Mouse (Mus musculus): ENCODE results near the gene Defb22.
A peak's percentile ranks its signal among the peaks of the same experiment; 100 is the strongest.

The Defb22 gene

DNA sequence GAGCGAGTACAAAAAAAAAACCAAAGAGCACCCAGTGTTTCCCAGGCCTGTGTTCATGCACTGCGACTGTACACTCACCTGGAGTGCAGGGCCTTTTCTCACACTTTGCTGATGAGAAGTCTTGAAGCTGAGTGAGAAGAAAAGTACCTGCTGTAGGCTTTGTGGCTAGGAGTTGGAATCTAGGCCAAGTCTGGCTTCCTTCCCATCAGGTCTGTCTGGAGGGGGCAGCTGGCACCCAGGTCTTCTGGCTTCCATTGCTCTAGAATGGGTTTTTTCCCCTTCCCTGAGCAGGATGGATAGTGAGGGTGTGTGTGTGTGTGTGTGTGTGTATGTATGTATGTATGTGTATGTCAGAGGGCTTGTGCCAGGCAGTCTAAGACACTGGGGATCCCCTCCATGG, 50.1 kb downstream of the Defb22 start:
- DNase-seq (ENCODE audit: low spot score in 2 of 2), result no peak

DNA sequence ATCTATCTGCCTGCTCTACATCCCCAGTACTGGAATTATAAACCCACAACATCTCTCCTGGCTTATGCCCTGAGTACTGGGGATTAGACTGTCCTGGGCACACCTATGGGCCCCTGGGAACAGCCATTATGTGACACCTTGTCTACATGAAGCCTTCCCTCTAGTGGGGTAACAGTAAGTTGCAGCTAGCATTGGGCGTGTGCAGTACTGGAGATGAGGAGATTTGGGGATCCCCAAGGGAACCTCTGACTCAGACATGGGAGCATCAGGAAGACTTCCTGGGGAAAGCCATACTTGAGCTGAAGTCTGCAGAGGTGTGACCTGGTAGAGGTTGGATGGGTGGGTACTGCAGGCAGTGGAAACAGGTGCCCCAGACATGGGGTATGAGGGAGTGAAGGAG, 51.0 kb downstream of the Defb22 start:
- DNase-seq (ENCODE audit: low spot score in 2 of 2), result no peak

DNA sequence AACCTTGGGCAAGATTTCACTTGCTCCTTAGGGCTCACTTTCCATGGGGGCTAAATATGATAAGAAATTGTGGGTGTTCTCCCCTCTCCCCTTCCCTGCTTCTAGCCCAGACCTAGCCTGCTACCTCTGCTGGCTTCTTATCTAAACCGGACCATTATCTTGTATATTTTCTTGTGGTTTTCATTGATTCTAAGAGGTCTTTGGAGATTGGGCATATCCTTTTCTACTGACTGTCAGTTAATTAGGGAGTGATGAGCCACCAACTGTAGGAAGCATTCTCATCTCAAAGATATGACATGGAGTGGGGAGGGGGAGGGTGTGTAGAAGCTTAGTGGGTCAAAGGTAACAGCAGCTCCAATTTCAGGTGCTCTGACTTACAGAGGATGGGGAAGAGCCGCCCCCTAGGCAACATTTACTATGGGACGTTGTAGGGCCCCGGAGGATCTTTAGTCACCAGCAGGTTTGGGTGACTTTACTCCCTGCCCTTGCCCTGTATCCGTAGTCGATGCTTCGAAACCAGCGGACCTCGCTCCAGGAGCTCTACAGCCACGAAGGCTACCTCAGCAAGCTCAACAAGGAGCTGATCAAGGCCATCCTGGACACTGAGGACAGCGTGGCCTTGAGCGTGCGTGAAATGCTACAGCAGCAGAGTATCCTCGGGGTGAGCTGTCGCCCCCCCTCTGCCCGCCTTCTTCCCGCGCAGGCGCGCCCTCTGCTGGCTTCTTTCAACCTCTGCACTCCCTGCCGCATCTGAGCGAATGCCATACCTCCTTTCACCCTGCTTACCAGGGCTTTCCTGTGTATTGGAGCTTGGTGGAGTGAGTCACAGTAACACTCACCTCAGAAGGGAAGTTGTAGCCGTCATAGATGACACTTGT, 52.7 kb downstream of the Defb22 start:
- peak; percentile 71 to 73 for DNase-seq (ENCODE audit: low spot score in 2 of 2)

DNA sequence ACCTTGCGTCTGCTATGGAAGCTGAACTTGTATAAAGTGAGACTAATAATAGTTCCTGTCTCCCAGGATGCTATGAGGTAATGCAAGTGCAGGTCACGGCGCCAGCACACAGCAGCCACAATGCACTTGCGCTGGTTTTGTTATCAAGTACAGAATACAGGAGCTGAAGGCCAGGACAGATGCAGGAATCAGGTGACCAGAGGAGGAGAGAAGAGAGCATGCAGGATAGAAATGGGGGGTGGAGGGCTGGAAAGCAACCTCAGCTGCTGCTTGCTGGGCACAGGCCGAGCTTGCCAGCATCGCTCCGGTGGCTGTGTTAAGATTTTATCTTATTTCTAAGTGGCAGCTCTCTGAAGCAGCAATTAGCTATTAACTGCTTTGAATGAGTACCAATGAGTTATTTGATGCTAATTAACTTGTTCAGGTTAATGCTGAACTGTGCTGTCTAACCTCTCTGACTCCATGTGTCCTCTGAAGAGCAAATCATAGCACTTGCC, 53.5 kb downstream of the Defb22 start:
- no peak for DNase-seq (ENCODE audit: low spot score in 2 of 2)
